Mouse (Mus musculus) kidney, postnatal 0 days (tissue): ENCODE measurements at regions not wholly inside any gene's neighbourhood (a gene's known extent, or its start where the extent isn't known, plus 50 kb on each side); places are given as distances from the start of the nearest gene placed in this dataset.

Experiments
- ATAC-seq: fragments of 200-750 bp; cut with Nextera tagmentation; replicated peaks from 2 replicates; pipeline ENCODE4 v1.8.0; 2017; ENCODE audit warnings: low read depth, moderate number of reproducible peaks, moderate TSS enrichment, moderate library complexity; ENCODE audit not compliant: low FRiP score
- DNase-seq: peaks from one replicate; pipeline ENCODE4 v3.0.0-alpha.2; 2016; ENCODE audit warnings: low spot score
- H3K27ac ChIP-seq: fragments of 300-500 bp; sonication (generic); 2 replicates; pipeline ENCODE4 v1.5.1; 2014; ENCODE audit warnings: mild to moderate bottlenecking
- H3K27me3 ChIP-seq: fragments of 300-500 bp; sonication (generic); 2 replicates; pipeline ENCODE4 v1.6.1; 2014; ENCODE audit warnings: low read length, mixed read lengths; ENCODE audit not compliant: insufficient read depth
- H3K36me3 ChIP-seq: fragments of 300-500 bp; sonication (generic); 2 replicates; pipeline ENCODE4 v1.6.1; 2014; ENCODE audit warnings: low read length, mixed read lengths; ENCODE audit not compliant: insufficient read depth
- H3K4me1 ChIP-seq: fragments of 300-500 bp; sonication (generic); replicated peaks from 2 replicates; pipeline ENCODE4 v1.6.1; 2014; ENCODE audit warnings: antibody characterized with exemption, low read length, mixed read lengths; ENCODE audit not compliant: insufficient read depth
- H3K4me2 ChIP-seq: fragments of 300-500 bp; sonication (generic); 2 replicates; pipeline ENCODE4 v1.6.1; 2014; ENCODE audit warnings: mild to moderate bottlenecking, low read length, moderate library complexity, mixed read lengths
- H3K4me3 ChIP-seq: fragments of 300-500 bp; sonication (generic); replicated peaks from 2 replicates; pipeline ENCODE4 v1.5.1; 2014; ENCODE audit warnings: low read depth, low read length
- H3K9ac ChIP-seq: fragments of 300-500 bp; sonication (generic); 2 replicates; pipeline ENCODE4 v1.6.1; 2014; ENCODE audit warnings: low read depth, low read length
- H3K9me3 ChIP-seq: fragments of 300-500 bp; sonication (generic); replicated peaks from 2 replicates; pipeline ENCODE4 v1.6.1; 2016; ENCODE audit warnings: low read length, inconsistent platforms, mixed read lengths
- CTCF ChIP-seq: IDR thresholded peaks from 2 replicates; pipeline ENCODE4 v1.5.1; 2016; ENCODE audit warnings: antibody characterized with exemption, low read depth, mild to moderate bottlenecking, moderate library complexity
- WGBS: fragments of 180-500 bp; shearing (Covaris S2); extraction: QIAGEN DNeasy Blood & Tissue Kit; methylation state at CpG from one replicate; pipeline ENCODE4 v1.1.7; 2014; 5-methylcytosine and 5-hydroxymethylcytosine counted together

- H3K36me3 ChIP-seq = no peaks in the 10 kb centered on the region
- no peak for DNase-seq
- H3K4me1 ChIP-seq = no peaks in the 10 kb centered on the region
- H3K9me3 ChIP-seq = no peaks in the 10 kb centered on the region
- no peak for TF ChIP-seq CTCF
- no peaks in the 10 kb centered on the region for H3K27me3 ChIP-seq
- no peak overlapping the region for H3K9ac ChIP-seq
- no peak for ATAC-seq
- H3K27ac ChIP-seq = no peak overlapping the region
- 79% methylated on average over 9 of the region's 9 CpGs for WGBS
- no peak overlapping the region for H3K4me2 ChIP-seq
- no peak overlapping the region for H3K4me3 ChIP-seq
These were observed 60.7 kb upstream of the Gm6657 start for GRCm38 (mm10) chr12:78133341-78133740.

GRCm38 (mm10) chr12:78133984-78134383 is 60.1 kb upstream of the Gm6657 start:
- H3K4me1 ChIP-seq = no peaks in the 10 kb centered on the region
- H3K9me3 ChIP-seq = no peaks in the 10 kb centered on the region
- no peak overlapping the region for H3K4me2 ChIP-seq
- no peak for DNase-seq
- WGBS = 61% methylated on average over 4 of the region's 4 CpGs
- TF ChIP-seq CTCF = no peak
- H3K4me3 ChIP-seq = no peak overlapping the region
- H3K9ac ChIP-seq = no peak overlapping the region
- H3K27ac ChIP-seq = no peak overlapping the region
- H3K27me3 ChIP-seq = no peaks in the 10 kb centered on the region
- no peak for ATAC-seq
- no peaks in the 10 kb centered on the region for H3K36me3 ChIP-seq

- Histone ChIP-seq H3K4me1 (no peaks in the 10 kb centered on the region), H3K36me3 (no peaks in the 10 kb centered on the region), H3K27ac (no peak overlapping the region), H3K4me3 (no peak overlapping the region), H3K9ac (no peak overlapping the region), H3K4me2 (no peak overlapping the region), H3K27me3 (no peaks in the 10 kb centered on the region), H3K9me3 (no peaks in the 10 kb centered on the region)
- DNase-seq (no peak), ATAC-seq (no peak)
- no peak for TF ChIP-seq CTCF
- 79% methylated on average over 3 of the region's 3 CpGs for WGBS
These were observed 56.8 kb upstream of the Gm6657 start for GRCm38 (mm10) chr12:78137196-78137595.

- Histone ChIP-seq H3K9ac (no peak overlapping the region), H3K27ac (no peak overlapping the region), H3K4me3 (no peak overlapping the region), H3K4me2 (no peak overlapping the region), H3K36me3 (no peaks in the 10 kb centered on the region), H3K9me3 (no peaks in the 10 kb centered on the region), H3K27me3 (no peaks in the 10 kb centered on the region), H3K4me1 (no peaks in the 10 kb centered on the region)
- DNase-seq = no peak
- WGBS = 89% methylated on average over 1 of the region's 1 CpGs
- no peak for ATAC-seq
- TF ChIP-seq CTCF = no peak
These were observed 55.6 kb upstream of the Gm6657 start for GRCm38 (mm10) chr12:78138467-78138866.
